10 mouse cellular contexts compared by ENCODE assay signal in genomic region chr3:142311075-142311474, GRCm38 (mm10).
A peak's percentile ranks its signal among the peaks of the same experiment; 100 is the strongest.
DNase-seq lines count a peak whose midpoint lies in the region; ATAC-seq and TF ChIP-seq lines count a peak whose summit lies in the region.
"Had no signal": no experiment of that assay in that cellular context is flagged by ENCODE, and none has a peak within 500 bp of the region (broad histone marks: within the 10 kb centered on the region; RNA-seq: fewer than 3 reads in every experiment).

No protein-coding gene starts in this region.

- H3K27ac ChIP-seq in left cerebral cortex, adult 2 months, result peak overlapping the region; percentile 10; the same call in 1 of the 2 replicates
- H3K27ac ChIP-seq in forebrain, embryonic 13.5 days, result no peak overlapping the region
- no peak overlapping the region for H3K27ac ChIP-seq in midbrain, embryonic 12.5 days (replicated peaks)
- H3K27ac ChIP-seq in stomach, postnatal 0 days (replicated peaks), result no peak overlapping the region
- H3K27ac ChIP-seq: embryonic facial prominence, embryonic 13.5 days had no signal

- TF ChIP-seq CTCF in left cerebral cortex, adult 2 months (IDR thresholded peaks at IDR 0.05), result no peak
- TF ChIP-seq CTCF in stomach, postnatal 0 days (IDR thresholded peaks at IDR 0.05; ENCODE audit: low read depth), result no peak

- DNase-seq in cerebellum, postnatal 10 days, result peak; percentile 32 to 62
- no peak for DNase-seq in cerebellum, adult 9-11 months
- DNase-seq in left cerebral cortex, adult 2 months (ENCODE audit: extremely low spot score in 1 of 2, low spot score in 2 of 2), result no peak
- no peak for DNase-seq in left cerebral cortex, postnatal 36 days (ENCODE audit: low spot score in 2 of 2)
- no peak for DNase-seq in stomach, postnatal 0 days (ENCODE audit: low spot score)
- DNase-seq in spleen, postnatal 10 days (ENCODE audit: low spot score in 2 of 2), result no peak

- ATAC-seq in forebrain, embryonic 13.5 days, result peak; percentile 86
- peak; percentile 50; the same call in 1 of the 2 replicates for ATAC-seq in midbrain, embryonic 12.5 days (ENCODE audit: low FRiP score, low read depth)
- no peak for ATAC-seq in stomach, postnatal 0 days (ENCODE audit: low FRiP score, low TSS enrichment)

- TF ChIP-seq EP300 in stomach, postnatal 0 days (optimal IDR thresholded peaks at IDR 0.05), result no peak

- no peak overlapping the region for H3K9ac ChIP-seq in forebrain, embryonic 13.5 days
- no peak overlapping the region for H3K9ac ChIP-seq in midbrain, embryonic 12.5 days (replicated peaks)
- H3K9ac ChIP-seq in stomach, postnatal 0 days (ENCODE audit: low read length), result no peak overlapping the region
- H3K9ac ChIP-seq: embryonic facial prominence, embryonic 13.5 days; heart, embryonic 13.5 days had no signal

- 19% methylated on average over 2 of the region's 2 CpGs for WGBS in forebrain, embryonic 13.5 days
- 52% methylated on average over 2 of the region's 2 CpGs for WGBS in midbrain, embryonic 12.5 days
- WGBS in stomach, postnatal 0 days, result 48% methylated on average over 2 of the region's 2 CpGs

- no peaks in the 10 kb centered on the region for H3K9me3 ChIP-seq in forebrain, embryonic 13.5 days (replicated peaks)
- no peaks in the 10 kb centered on the region for H3K9me3 ChIP-seq in midbrain, embryonic 12.5 days
- no peaks in the 10 kb centered on the region for H3K9me3 ChIP-seq in stomach, postnatal 0 days (ENCODE audit: control insufficient read depth, low read length)
- H3K9me3 ChIP-seq: embryonic facial prominence, embryonic 13.5 days; heart, embryonic 13.5 days had no signal

- no peaks in the 10 kb centered on the region for H3K27me3 ChIP-seq in forebrain, embryonic 13.5 days
- no peaks in the 10 kb centered on the region for H3K27me3 ChIP-seq in midbrain, embryonic 12.5 days
- no peaks in the 10 kb centered on the region for H3K27me3 ChIP-seq in stomach, postnatal 0 days (ENCODE audit: control insufficient read depth, insufficient read depth, low read length)
- H3K27me3 ChIP-seq: embryonic facial prominence, embryonic 13.5 days; heart, embryonic 13.5 days had no signal

- no peak overlapping the region for H3K4me3 ChIP-seq in left cerebral cortex, adult 2 months
- no peak overlapping the region for H3K4me3 ChIP-seq in forebrain, embryonic 13.5 days
- no peak overlapping the region for H3K4me3 ChIP-seq in midbrain, embryonic 12.5 days
- H3K4me3 ChIP-seq in stomach, postnatal 0 days (ENCODE audit: low read depth, low read length), result no peak overlapping the region
- H3K4me3 ChIP-seq: embryonic facial prominence, embryonic 13.5 days; heart, embryonic 13.5 days had no signal

- H3K4me1 ChIP-seq in forebrain, embryonic 13.5 days, result peaks cover 26% of the 10 kb centered on the region
- H3K4me1 ChIP-seq in midbrain, embryonic 12.5 days, result peaks cover 18% of the 10 kb centered on the region
- no peaks in the 10 kb centered on the region for H3K4me1 ChIP-seq in stomach, postnatal 0 days (replicated peaks; ENCODE audit: control insufficient read depth, insufficient read depth)

- no peaks in the 10 kb centered on the region for H3K36me3 ChIP-seq in forebrain, embryonic 13.5 days (ENCODE audit: poor library complexity, severe bottlenecking)
- H3K36me3 ChIP-seq in midbrain, embryonic 12.5 days, result no peaks in the 10 kb centered on the region
- no peaks in the 10 kb centered on the region for H3K36me3 ChIP-seq in stomach, postnatal 0 days (ENCODE audit: control insufficient read depth, insufficient read depth, low read length)
- H3K36me3 ChIP-seq: embryonic facial prominence, embryonic 13.5 days had no signal

- intact Hi-C loops in left cerebral cortex, adult 2 months (cut with DNase I), result loop anchor here (5.0 kb wide), 1 partner anchor 81 kb away; no protein-coding TSS in a partner anchor
- intact Hi-C loops in left cerebral cortex, postnatal 36 days (cut with DNase I), result loop anchor here (5.0 kb wide), 1 partner anchor 81 kb away; no protein-coding TSS in a partner anchor

- no peak overlapping the region for H3K4me2 ChIP-seq in forebrain, embryonic 13.5 days
- no peak overlapping the region for H3K4me2 ChIP-seq in midbrain, embryonic 12.5 days (replicated peaks)
- H3K4me2 ChIP-seq in stomach, postnatal 0 days (replicated peaks; ENCODE audit: low read depth), result no peak overlapping the region
- H3K4me2 ChIP-seq: embryonic facial prominence, embryonic 13.5 days; heart, embryonic 13.5 days had no signal

Comparison
In these comparisons a context has a peak if more than half of its experiments do, and no peak if none do; other contexts are left out.
1. DNase-seq: peak in cerebellum, postnatal 10 days (2 of 2); none in cerebellum, adult 9-11 months (single experiment), left cerebral cortex, adult 2 months (0 of 2), left cerebral cortex, postnatal 36 days (0 of 2), stomach, postnatal 0 days (single experiment) and spleen, postnatal 10 days (0 of 2).